Mouse (Mus musculus) 416B (cell line): ENCODE results near the gene Pdcd7.
A peak's percentile ranks its signal among the peaks of the same experiment; 100 is the strongest.

Experiments used
- DNase-seq: peaks from one replicate; pipeline ENCODE4 v3.0.0; 2011; ENCODE audit warnings: low read depth

Pdcd7 gene

GRCm38 (mm10) chr9:65398279-65398678 lies 52.4 kb downstream of the Pdcd7 start, which contains the start of gene Rasl12:
Gene Rasl12, plus strand, starts transcription at chr9:65398506.
- DNase-seq: no peak

- DNase-seq: no peak
Observed at GRCm38 (mm10) chr9:65399934-65400333, 54.0 kb downstream of the Pdcd7 start.

- DNase-seq: peak; percentile 56
Observed at GRCm38 (mm10) chr9:65404331-65405183, 58.7 kb downstream of the Pdcd7 start.

GRCm38 (mm10) chr9:65405184-65405449 lies 59.2 kb downstream of the Pdcd7 start:
- no peak for DNase-seq

- no peak for DNase-seq
Observed at GRCm38 (mm10) chr9:65407327-65407726, 61.4 kb downstream of the Pdcd7 start.

- no peak for DNase-seq
Observed at GRCm38 (mm10) chr9:65407861-65408260, 62.0 kb downstream of the Pdcd7 start.

- no peak for DNase-seq
Observed at GRCm38 (mm10) chr9:65408871-65409295, 63.0 kb downstream of the Pdcd7 start.
